Mouse (Mus musculus) embryonic facial prominence, embryonic 15.5 days (tissue): Measurements from ENCODE around the gene Exoc8. TPM values are rescaled to one million over a fixed set of nuclear protein-coding genes. Genes with fewer than 3 reads are reported as not detected.
A peak's percentile ranks its signal among the peaks of the same experiment; 100 is the strongest.

Experiments
- ATAC-seq: fragments of 200-750 bp; cut with Nextera tagmentation; 2 replicates; pipeline ENCODE4 v1.8.0; 2017; ENCODE audit warnings: low read depth, moderate TSS enrichment; ENCODE audit not compliant: insufficient number of reproducible peaks, low FRiP score, low TSS enrichment
- H3K27ac ChIP-seq: fragments of 300-500 bp; sonication (generic); replicated peaks from 2 replicates; pipeline ENCODE4 v1.5.1; 2015; ENCODE audit warnings: mild to moderate bottlenecking, inconsistent platforms
- H3K27me3 ChIP-seq: fragments of 300-500 bp; sonication (generic); 2 replicates; pipeline ENCODE4 v1.6.1; 2015; ENCODE audit warnings: inconsistent platforms
- H3K36me3 ChIP-seq: fragments of 300-500 bp; sonication (generic); 2 replicates; pipeline ENCODE4 v1.6.1; 2015; ENCODE audit warnings: mild to moderate bottlenecking, inconsistent platforms
- H3K4me1 ChIP-seq: fragments of 300-500 bp; sonication (generic); 2 replicates; pipeline ENCODE4 v1.6.1; 2015; ENCODE audit warnings: inconsistent platforms
- H3K4me2 ChIP-seq: fragments of 300-500 bp; sonication (generic); replicated peaks from 2 replicates; pipeline ENCODE4 v1.6.1; 2015; ENCODE audit warnings: mild to moderate bottlenecking, inconsistent platforms
- H3K4me3 ChIP-seq: fragments of 300-500 bp; sonication (generic); replicated peaks from 2 replicates; pipeline ENCODE4 v1.5.1; 2015; ENCODE audit warnings: mild to moderate bottlenecking, inconsistent platforms
- H3K9ac ChIP-seq: fragments of 300-500 bp; sonication (generic); 2 replicates; pipeline ENCODE4 v1.6.1; 2015; ENCODE audit warnings: inconsistent platforms
- H3K9me3 ChIP-seq: fragments of 300-500 bp; sonication (generic); replicated peaks from 2 replicates; pipeline ENCODE4 v1.6.1; 2016; ENCODE audit warnings: inconsistent platforms
- WGBS: fragments of 180-500 bp; shearing (Covaris S2); methylation state at CpG from one replicate; pipeline ENCODE4 v1.1.7; 2015; 5-methylcytosine and 5-hydroxymethylcytosine counted together
- polyA plus RNA-seq: library from polyadenylated mRNA; unstranded; fragments of >200 nt; fragmentation: Nextera tagmentation; extraction: Ambion mirVana; gene quantifications from 2 replicates; pipeline ENCODE4 v1.2.1, GENCODE M21; 2015

Gene Exoc8
- 8.9 and 9.5 TPM in 2 replicates for polyA plus RNA-seq

DNA sequence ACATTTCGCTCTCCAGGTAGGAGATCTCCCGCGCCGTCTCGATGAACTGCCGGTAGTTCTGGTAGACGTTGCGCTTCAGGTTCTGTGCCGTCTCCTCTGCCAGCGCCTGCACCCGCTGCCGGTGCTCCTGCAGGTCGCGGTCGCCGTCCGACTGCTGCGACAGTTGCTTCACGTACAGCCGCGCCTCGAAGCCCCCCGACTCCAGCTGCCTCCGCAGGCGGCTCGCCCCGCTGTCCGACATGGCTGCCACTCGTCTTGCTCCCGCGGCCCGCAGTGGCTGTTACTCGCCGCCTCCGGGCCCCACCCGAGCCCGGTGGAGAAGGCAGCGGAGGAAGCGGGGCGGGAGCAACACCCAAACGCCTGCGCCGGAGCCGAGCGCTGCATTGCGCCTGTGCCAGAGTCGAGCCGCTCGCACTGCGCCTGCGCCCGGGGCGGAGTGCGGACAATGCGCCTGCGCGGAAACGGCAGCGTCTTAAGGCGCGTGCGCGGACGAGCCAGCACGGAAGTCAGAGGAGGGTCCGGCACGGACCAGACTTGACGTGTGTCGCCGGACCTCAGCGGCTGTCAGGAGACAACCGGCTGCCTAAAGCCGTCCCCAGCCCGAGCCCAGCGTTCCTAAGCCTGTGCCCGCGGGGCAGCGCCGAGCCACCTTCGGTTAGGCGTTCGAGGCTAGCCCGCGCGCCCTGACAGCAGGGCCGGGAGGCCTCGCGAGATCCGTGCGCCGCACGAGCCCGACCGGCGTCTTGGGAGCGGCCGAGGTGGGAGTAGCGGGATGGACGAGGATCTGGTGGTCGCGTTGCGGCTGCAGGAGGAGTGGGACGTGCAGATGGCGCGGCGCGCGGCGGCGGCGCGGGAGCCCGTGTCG, at the start of gene Exoc8, which contains the start of gene Sprtn:
Gene Exoc8, minus strand, starts transcription at position 320 of the 865 bp plus-strand sequence.
Gene Sprtn, plus strand, starts transcription at position 501 of the 865 bp plus-strand sequence.
- Histone ChIP-seq H3K4me2 (peak within 1 kb of the TSS; percentile 93), H3K4me1 (peaks cover 32% of the 10 kb centered on the region), H3K36me3 (peaks cover 47% of the 10 kb centered on the region), H3K9me3 (no peaks in the 10 kb centered on the region), H3K9ac (peak within 1 kb of the TSS; percentile 90), H3K27ac (peak within 1 kb of the TSS; percentile 84), H3K4me3 (peak within 1 kb of the TSS; percentile 96), H3K27me3 (no peaks in the 10 kb centered on the region)
- ATAC-seq, result peak; percentile 92
- under 1% methylated on average over 114 of the region's 114 CpGs for WGBS

DNA sequence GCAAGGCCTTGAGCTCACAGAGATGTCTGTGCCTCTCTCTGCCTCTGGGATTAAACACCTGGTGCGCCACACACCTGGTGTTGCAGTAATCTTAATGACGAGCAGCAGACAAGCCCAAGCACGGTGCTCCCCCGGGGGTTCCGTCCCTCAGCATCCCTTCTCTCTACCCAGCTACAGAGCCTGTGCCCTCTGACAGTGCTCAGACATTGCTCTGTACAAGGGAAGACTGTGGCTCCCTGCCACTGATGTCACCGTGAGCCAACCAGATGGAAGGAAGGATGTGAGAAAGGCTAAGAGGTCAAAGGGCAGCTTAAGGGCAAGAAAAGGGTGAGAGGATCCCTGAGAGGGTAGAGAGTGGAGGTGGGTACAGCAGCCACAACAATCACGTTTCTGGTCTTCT, 46.9 kb upstream of the Exoc8 start:
- Histone ChIP-seq H3K4me2 (no peak overlapping the region), H3K9ac (no peak overlapping the region)
- 53% methylated on average over 7 of the region's 7 CpGs for WGBS

DNA sequence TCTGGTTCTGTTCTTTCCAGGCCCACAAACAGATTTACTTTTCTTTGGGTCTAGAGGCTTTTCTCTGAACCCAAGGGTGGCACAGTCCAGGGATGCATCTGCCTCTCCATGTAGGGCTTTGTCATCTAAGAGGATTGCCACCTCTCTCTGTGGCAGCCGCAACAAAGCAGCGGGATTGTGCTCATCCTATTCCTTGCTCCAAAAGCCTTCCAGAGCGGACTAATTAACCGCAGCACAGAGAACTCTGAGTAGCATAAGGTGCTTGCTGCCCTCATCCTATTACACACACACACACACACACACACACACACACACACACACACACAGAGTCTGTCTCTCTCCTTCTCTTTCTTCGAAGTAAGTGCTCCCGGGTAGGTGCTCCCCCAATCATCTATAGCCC, 46.3 kb upstream of the Exoc8 start:
- Histone ChIP-seq H3K4me1 (peaks cover 24% of the 10 kb centered on the region), H3K9ac (no peak overlapping the region), H3K27ac (no peak overlapping the region), H3K36me3 (peaks cover 9% of the 10 kb centered on the region), H3K4me2 (no peak overlapping the region), H3K27me3 (no peaks in the 10 kb centered on the region), H3K9me3 (no peaks in the 10 kb centered on the region), H3K4me3 (no peak overlapping the region)
- WGBS, result 86% methylated on average over 6 of the region's 6 CpGs
- ATAC-seq, result no peak

More for the DNA sequence above, 46.9 kb upstream of the Exoc8 start:
- Histone ChIP-seq H3K27me3 (no peaks in the 10 kb centered on the region), H3K4me3 (no peak overlapping the region), H3K9me3 (no peaks in the 10 kb centered on the region), H3K27ac (no peak overlapping the region), H3K36me3 (0 out of 2 replicates have a peak, but pooled peaks cover 3% of the 10 kb centered on the region), H3K4me1 (peaks cover 24% of the 10 kb centered on the region)
- no peak for ATAC-seq

GRCm38 (mm10) chr8:124937293-124937692, 39.8 kb upstream of the Exoc8 start:
- Histone ChIP-seq H3K36me3 (peaks cover 10% of the 10 kb centered on the region), H3K27ac (no peak overlapping the region), H3K4me3 (no peak overlapping the region), H3K9me3 (no peaks in the 10 kb centered on the region), H3K27me3 (no peaks in the 10 kb centered on the region), H3K9ac (no peak overlapping the region), H3K4me1 (no peaks in the 10 kb centered on the region), H3K4me2 (no peak overlapping the region)
- 91% methylated on average over 4 of the region's 4 CpGs for WGBS
- no peak for ATAC-seq

GRCm38 (mm10) chr8:124936699-124937098, 39.2 kb upstream of the Exoc8 start:
- Histone ChIP-seq H3K4me3 (no peak overlapping the region), H3K4me1 (no peaks in the 10 kb centered on the region), H3K9ac (no peak overlapping the region), H3K36me3 (peaks cover 10% of the 10 kb centered on the region), H3K27me3 (no peaks in the 10 kb centered on the region), H3K27ac (no peak overlapping the region), H3K4me2 (no peak overlapping the region), H3K9me3 (no peaks in the 10 kb centered on the region)
- 95% methylated on average over 10 of the region's 10 CpGs for WGBS
- no peak for ATAC-seq

- Histone ChIP-seq H3K9ac (no peak overlapping the region), H3K9me3 (no peaks in the 10 kb centered on the region), H3K4me2 (no peak overlapping the region), H3K4me3 (no peak overlapping the region), H3K36me3 (peaks cover 7% of the 10 kb centered on the region), H3K27ac (no peak overlapping the region), H3K4me1 (no peaks in the 10 kb centered on the region), H3K27me3 (no peaks in the 10 kb centered on the region)
- ATAC-seq, result no peak
- 79% methylated on average over 5 of the region's 5 CpGs for WGBS
These were observed 37.6 kb upstream of the Exoc8 start for GRCm38 (mm10) chr8:124935116-124935515.

GRCm38 (mm10) chr8:124932435-124932834, 34.9 kb upstream of the Exoc8 start:
- H3K4me1 ChIP-seq, result no peaks in the 10 kb centered on the region
- no peak for ATAC-seq
- no peak overlapping the region for H3K27ac ChIP-seq
- 87% methylated on average over 3 of the region's 3 CpGs for WGBS
- H3K9ac ChIP-seq, result no peak overlapping the region
- 0 out of 2 replicates have a peak, but pooled peaks cover 3% of the 10 kb centered on the region for H3K36me3 ChIP-seq
- no peaks in the 10 kb centered on the region for H3K27me3 ChIP-seq
- H3K9me3 ChIP-seq, result no peaks in the 10 kb centered on the region
- H3K4me2 ChIP-seq, result no peak overlapping the region
- no peak overlapping the region for H3K4me3 ChIP-seq

GRCm38 (mm10) chr8:124930649-124931048, 33.1 kb upstream of the Exoc8 start:
- Histone ChIP-seq H3K27me3 (no peaks in the 10 kb centered on the region), H3K36me3 (peaks cover 5% of the 10 kb centered on the region; the same call in 1 of the 2 replicates), H3K9me3 (no peaks in the 10 kb centered on the region), H3K4me3 (no peak overlapping the region), H3K4me2 (no peak overlapping the region), H3K4me1 (peaks cover 12% of the 10 kb centered on the region), H3K27ac (no peak overlapping the region), H3K9ac (no peak overlapping the region)
- WGBS, result 81% methylated on average over 4 of the region's 4 CpGs
- no peak for ATAC-seq

GRCm38 (mm10) chr8:124930086-124930485, 32.6 kb upstream of the Exoc8 start:
- H3K4me1 ChIP-seq, result peaks cover 12% of the 10 kb centered on the region
- H3K27ac ChIP-seq, result no peak overlapping the region
- no peak overlapping the region for H3K4me3 ChIP-seq
- no peak for ATAC-seq
- peaks cover 5% of the 10 kb centered on the region; the same call in 1 of the 2 replicates for H3K36me3 ChIP-seq
- H3K4me2 ChIP-seq, result no peak overlapping the region
- H3K27me3 ChIP-seq, result no peaks in the 10 kb centered on the region
- 83% methylated on average over 13 of the region's 13 CpGs for WGBS
- H3K9ac ChIP-seq, result no peak overlapping the region
- no peaks in the 10 kb centered on the region for H3K9me3 ChIP-seq

GRCm38 (mm10) chr8:124929006-124929405, 31.5 kb upstream of the Exoc8 start:
- Histone ChIP-seq H3K4me3 (no peak overlapping the region), H3K9ac (no peak overlapping the region), H3K36me3 (peaks cover 5% of the 10 kb centered on the region; the same call in 1 of the 2 replicates), H3K4me1 (peaks cover 12% of the 10 kb centered on the region), H3K27ac (no peak overlapping the region), H3K9me3 (no peaks in the 10 kb centered on the region), H3K27me3 (no peaks in the 10 kb centered on the region), H3K4me2 (no peak overlapping the region)
- no peak for ATAC-seq
- whole genome bisulfite sequencing, result 59% methylated on average over 11 of the region's 11 CpGs

GRCm38 (mm10) chr8:124926351-124926771, 28.9 kb upstream of the Exoc8 start:
- no peak overlapping the region for H3K4me2 ChIP-seq
- H3K4me1 ChIP-seq, result peaks cover 21% of the 10 kb centered on the region
- H3K27ac ChIP-seq, result peak overlapping the region; percentile 29; the same call in 1 of the 2 replicates
- H3K27me3 ChIP-seq, result no peaks in the 10 kb centered on the region
- peaks cover 5% of the 10 kb centered on the region; the same call in 1 of the 2 replicates for H3K36me3 ChIP-seq
- WGBS, result 61% methylated on average over 10 of the region's 10 CpGs
- H3K9me3 ChIP-seq, result no peaks in the 10 kb centered on the region
- ATAC-seq, result 0 out of 2 replicates have a peak, but pooled peaks have one; percentile 22
- no peak overlapping the region for H3K4me3 ChIP-seq
- H3K9ac ChIP-seq, result no peak overlapping the region
